Mouse (Mus musculus) kidney, postnatal 4 days (tissue): ENCODE measurements around the gene Pitpnm3.
A peak's percentile ranks its signal among the peaks of the same experiment; 100 is the strongest.

Experiments used
- DNase-seq, 2 experiments: peaks; one replicate each; pipeline ENCODE4 v3.0.0; 2021; ENCODE audit warnings: mixed read lengths in 2 of 2

Gene Pitpnm3

DNA sequence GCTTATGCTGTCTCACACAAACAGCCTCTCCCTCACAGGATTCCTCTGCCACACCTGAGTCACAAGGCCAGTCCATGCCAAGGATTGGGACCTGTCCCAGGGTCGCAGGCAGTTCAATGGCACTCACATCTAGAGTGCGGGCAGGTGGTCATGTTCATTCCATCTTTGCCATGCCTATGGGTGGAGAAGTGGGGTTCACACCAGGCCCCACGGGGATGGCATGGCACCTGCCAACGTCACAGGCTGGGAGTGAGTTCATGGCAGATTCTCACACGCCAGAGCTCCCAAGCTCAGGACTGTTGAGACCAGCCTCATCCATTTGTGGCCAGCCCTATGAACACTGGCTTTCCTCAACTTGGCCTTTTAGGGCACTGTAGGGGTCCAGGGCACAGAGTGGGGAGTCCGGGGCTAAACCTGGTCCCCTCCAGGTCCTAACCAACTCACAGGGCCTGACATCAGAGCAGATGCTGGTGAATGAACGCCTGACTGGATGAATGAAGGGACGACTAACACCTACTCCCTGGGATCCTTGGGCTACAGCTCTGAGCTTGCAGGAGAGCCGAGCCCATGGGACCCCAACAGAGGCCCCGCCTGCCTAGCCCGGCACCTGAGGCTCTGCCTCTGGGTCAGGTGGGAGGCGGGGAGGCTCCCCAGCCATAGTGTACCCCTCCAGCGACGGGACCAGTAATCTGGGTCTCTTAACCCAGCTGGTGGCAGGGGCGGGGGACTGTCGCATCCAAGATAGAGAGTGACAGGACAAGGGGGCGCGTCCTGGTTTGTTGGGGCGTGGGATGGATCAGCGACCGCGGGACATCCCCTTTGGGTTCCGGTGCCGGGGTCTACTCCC lies 819 bp downstream of the Pitpnm3 start:
- DNase-seq, result no peak

DNA sequence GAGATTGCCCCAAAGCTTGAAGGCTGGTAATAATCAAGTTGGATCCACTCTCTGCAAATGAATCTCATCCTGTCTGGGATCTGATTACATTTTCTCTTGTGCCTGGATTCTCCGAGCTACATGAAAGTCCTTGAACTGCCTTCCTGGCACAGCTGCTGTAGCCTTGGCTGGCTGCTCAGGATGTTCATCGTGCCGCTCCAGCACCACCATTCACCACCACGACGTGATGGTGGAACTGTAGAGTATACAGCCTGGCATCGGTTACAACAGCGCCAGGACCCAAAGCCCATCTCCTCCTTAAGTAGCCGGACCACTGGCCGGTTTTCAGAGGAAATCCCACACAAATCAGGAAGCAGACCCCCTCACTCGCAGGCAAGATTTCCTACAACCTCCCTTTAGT lies 2.5 kb downstream of the Pitpnm3 start:
- no peak for DNase-seq

DNA sequence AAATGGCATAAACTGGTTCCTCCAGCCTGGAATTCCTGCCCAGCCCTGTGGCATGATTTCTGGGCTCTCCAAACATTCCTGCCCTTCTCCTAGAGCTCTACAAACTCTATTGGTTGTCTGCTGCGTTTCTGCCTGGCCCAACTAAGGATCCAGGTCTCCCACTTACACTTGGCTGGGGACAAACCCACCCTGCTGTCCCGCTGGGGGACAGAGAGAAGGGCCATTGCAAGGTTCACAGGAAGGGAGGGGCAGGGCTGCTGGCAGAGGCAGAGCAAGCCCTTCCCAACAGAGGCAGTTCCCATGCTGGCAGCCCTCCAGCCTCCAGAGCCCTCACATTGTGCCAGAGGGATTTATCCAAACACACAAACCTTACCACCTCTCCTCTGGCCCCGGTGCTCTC lies 3.3 kb downstream of the Pitpnm3 start:
- DNase-seq, result peak; percentile 67 to 79

DNA sequence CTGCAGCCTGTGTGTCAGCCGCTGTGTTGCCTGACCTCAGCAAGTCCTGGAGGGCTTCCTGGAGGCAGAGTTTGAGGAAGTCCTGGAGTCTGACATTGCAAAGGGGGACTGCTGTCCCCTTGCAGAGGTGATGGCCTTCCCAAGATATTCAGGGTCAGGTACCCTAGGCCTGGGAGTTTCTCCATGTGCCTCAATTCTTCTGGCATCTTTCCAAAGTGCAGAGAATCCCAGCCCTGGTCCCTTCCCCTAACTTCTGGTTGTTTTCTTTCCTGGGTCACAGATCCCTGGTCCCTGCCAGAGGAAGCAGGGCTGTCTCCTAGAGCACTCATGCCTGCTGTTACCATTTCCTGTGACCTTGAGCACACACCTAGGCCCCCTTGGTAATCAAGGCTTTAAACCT lies 3.9 kb downstream of the Pitpnm3 start:
- no peak for DNase-seq

DNA sequence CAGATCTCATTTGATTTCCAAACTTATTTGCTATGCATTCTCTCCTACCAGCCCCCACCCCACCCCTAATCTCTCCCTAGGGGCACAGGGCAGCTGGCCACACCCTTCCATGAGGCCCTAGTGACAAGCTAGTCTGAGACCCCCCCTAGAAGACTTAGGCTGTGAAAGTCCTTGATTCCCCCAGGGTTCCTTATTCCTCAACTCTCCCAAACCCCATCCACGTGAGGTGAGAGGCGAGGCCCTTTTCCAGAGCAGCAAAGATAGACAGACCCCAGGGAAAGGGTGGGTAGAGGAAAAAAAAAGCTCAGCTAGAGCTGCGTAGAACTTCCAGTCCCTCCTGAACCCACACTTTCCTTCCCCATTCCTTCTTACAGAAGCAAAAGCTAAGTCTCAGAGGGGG lies 4.7 kb downstream of the Pitpnm3 start:
- no peak for DNase-seq

DNA sequence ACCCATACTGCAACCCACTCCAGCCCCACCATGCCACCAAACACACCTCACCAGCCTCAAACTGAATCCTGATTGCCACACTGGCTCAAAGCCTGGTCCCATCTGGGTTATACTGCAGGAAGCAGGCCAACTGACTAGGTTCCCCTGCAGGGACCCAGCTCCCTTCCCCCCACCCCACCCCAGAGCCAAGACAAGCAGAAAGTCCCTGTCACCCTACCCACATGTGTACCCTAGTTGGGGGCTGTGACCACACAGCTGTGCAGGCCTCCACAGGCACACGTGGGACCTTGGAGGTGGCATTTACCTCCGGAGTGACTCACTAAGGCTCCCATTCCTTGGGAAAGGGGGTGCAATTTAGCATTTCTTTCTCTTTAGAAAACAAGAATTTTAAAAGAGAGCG lies 5.1 kb downstream of the Pitpnm3 start:
- no peak for DNase-seq

DNA sequence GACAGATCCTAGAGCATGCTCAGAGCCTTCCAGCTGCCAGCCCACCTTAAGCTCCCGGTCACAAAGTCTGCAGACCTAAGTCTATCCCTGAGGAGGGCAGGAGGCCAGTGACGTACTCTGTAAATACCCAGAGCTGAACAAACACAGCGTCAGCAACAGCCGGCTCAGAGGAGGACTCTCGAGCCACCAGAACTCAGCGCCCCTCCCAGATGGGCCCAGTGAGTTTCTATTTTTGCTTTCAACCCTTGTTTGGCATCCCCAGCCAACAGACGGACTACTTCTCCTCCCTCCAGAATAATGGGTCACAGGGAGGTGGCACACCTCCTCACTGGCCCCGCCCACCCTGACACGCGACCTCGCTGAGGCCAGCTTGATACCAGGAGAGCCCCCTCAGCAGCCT lies 5.6 kb downstream of the Pitpnm3 start:
- DNase-seq, result peak; percentile 32 to 40

DNA sequence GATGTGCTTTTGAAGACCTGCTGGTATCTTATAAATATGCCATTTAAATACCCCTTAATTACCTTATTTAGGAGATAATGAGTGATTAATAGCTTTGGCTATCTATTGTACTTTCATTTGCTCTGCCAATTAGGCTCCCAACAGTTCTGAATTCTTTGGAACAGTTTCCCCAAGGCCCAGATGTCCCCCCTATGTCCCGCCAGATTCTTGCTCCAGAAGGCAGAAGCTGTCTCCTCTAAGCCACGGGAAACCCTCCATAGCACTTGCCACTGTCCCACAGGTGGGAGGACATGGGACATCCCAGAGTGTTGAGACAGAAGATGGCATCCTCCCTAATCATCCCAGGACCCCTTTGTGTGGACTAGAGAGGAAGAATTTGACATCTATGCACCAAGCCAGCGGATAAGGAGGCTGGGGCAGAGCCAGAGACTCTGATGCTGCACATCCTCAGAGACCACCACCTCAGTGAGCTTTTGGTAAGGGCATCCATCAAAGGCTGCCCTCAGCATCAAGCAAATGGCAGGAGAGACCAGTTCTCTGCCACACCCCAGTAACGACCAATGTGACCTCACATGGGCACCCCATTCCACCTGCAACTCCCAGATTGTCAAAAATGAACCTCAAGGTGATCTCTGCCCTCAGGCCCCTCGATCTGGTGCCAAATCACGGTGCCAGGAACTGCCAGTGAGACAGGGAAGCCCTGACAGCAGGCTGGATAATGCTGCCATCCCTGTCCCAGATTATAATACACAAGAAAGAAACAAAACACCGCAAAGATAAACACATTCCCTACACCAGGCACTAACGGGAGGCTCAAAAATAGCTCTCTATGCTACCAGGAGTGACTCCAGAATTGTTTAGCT lies 6.3 kb downstream of the Pitpnm3 start:
- DNase-seq, result no peak

DNA sequence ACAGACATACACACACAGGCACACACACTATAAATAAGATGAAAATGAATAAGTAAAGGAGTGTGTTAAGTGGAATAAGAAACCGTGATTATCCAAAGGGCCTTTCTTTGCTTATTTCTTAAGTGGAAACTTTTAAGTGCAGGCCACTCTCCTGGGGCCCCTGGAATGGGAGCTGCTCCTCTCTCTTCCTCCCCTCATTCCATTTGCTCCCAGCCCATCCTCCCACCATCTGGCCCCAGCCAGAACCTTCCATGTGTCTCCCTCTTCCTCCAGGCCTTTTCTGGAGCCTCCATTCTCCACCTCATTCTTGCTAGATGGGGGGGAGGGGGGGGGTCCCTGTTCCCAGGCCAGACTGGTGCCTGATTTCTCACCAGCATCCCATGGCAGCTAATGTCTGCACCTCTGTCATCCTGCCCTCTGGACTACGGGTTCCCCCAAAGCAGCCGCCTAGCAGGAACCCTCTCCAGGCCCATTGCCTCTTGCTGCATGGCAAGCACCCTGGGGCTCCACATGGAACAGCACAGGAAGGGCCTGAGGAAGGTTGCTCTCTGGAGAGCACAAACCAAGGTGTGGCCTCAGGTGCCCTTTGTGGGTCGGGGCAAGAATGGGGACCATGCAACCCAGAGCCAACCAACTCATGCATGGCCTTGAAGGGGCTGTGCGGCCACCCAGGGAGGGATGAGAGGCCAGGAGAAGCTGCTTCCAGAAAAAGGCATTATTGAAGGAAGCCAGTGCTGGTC lies 8.0 kb downstream of the Pitpnm3 start:
- no peak for DNase-seq

DNA sequence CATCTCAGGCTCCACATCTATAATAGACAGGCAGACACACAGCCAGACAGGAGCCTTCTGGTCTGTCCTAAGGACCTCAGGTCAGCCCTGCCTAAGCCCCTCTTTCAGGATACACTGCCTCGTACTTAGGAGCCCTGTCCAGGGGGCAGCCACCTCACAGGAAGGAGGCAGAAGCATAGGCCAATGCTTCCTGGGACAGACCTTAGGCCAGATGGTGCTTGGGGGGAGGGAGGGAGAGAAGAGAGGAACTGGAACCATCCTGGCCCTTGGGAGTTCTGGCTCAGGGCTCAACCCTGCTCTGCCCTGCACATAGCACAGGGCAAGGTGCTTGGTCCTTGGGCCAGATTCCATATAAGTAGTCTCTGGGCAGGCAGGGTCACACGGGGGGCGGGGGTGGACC lies 9.8 kb downstream of the Pitpnm3 start:
- DNase-seq, result no peak

DNA sequence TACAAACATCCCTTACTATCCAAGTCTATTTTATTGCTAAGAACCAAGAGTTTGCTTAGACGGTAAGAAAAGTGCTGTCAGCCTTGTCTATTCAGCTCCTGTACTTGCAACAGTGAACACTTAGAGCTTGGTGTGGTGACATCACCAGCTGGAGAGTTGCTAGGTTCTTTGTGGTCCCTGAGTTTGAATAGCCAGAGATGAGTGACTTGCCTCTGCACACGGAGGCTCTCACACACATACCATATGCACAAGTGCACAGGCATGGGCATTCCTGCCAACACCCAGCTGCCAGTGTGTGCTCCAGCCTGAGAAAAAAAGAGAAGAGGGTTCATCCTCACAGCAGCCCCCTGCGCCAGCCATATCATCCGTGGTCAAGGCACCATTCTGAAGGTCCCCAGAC lies 12.0 kb downstream of the Pitpnm3 start:
- no peak for DNase-seq

DNA sequence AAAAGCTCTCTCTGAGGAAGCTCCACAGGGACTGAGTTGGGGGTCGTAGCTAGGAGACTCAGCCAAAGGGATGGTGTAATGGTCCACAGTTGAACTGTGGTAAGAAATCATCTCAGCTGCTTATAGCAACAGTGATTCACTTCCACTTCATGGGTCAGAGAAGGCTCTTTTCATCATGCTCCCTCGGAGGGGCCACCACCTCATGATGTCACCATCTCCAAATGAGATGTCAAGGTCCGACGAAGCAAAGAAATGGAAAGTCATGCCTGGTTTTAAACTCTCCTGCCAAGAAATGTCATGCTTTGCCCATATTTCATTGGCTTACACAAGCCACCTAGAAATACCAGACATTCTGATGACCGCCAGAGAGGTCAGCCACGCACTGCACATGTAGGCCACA lies 15.2 kb downstream of the Pitpnm3 start:
- no peak for DNase-seq

DNA sequence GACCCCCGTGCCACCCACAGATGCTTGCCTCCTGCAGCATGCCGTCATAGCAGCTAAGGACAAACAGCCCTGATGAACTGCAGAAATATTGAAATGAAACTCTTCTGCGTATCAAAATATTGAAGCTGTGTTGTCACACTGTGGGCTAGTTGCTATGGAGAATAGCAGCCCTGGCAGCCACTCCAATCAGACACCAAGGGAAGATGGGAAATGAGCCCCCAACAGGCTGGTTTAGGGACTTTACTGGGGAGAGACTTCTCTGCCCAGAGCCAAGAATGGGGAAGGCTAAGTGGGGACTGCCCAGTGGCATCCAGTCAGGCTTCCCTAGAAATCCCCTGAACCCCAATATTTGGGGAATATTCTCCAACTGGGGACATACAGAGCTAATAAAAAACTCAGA lies 16.9 kb downstream of the Pitpnm3 start:
- DNase-seq, result no peak

DNA sequence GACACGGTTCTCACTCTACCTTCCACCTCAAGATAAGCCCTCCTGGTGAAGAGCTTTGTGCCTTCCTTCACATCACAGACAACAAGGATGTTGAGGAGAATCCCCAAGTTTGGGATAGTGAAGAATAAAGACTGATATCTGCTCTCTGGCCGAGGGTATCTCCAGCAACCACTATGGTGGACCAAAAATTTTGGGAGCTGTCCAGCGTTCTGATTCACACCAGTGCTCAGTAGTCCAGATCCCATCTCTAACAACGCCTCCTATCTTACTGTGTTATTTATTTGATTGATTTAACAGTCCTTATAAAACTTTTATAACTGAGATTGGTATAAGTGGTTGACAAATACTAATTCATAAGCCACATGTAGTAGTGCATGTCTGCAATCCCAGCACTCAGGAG lies 22.3 kb downstream of the Pitpnm3 start:
- DNase-seq, result peak; percentile 53

DNA sequence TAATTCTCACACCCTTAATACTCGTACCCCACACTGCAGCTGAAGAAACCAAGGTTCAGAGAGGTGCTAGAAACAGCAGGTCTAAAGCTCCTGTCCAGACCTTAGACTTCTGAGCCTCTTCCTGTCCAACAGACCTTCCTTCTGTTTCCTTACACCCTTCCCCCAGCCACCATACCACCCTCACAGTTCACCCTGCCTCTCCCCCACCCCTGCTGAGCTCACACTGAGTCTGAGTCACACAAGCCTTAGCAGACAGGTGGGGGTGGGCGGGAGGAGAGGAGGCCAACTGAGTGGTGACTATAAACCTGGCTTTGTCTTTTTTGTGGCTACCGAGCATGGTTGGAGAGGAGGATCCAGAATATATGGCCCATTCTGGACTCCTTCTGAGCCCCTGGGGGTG lies 24.9 kb downstream of the Pitpnm3 start:
- DNase-seq, result no peak

DNA sequence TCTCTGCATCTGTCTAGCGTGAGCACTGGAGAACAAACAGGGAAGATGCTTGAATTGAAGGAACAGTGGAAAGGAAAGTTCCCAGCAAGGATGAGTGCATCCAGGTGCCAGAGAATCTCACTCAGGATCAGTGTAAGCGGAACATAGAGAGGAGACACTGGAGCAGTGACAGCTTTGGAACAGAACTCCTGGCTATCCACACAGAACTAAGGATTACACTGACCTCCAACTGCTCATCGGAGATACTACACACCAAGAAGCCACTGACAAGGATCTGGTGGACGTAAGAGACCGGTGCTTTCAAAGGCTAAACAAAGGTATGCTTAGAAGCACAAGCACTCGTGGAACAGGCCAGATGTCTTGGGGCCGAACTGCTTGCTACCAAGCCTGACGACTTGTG lies 31.4 kb downstream of the Pitpnm3 start:
- DNase-seq, result no peak

DNA sequence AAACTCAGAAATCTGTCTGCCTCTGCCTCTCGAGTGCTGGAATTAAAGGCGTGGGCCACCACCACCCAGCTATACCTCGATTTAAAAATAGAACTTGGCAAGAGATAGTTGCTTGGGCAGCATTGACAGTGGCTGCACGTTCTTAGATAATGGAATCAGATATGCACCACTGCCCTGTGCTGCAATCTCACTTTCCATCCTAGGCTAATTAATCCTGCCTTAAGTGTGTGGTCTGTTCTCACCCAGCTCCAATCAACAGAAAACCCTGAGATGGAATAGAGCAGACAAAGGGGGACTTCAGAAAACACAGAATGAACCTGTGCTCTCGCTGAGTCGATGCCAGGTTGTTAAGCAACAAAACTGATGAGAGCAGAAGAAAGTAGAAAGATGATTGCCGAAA lies 32.0 kb downstream of the Pitpnm3 start:
- DNase-seq, result no peak

DNA sequence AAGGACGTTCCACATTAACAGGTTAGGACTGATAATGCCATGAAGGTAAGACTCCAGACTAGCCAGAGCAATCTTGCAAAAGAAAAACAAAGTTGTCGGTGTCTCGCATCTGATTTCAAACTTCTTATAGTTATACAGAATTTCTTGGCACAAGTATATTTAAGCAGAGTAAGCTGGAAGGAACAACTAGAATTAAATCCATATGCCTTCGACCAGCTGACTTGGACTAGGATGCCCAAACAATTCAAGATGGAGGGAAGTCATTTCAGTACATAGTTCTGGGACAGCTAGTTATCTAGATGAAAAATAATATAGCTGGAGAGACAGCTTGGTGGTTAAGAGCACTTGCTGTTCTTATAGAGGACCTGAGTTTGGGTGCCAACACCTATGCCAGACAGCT lies 34.6 kb downstream of the Pitpnm3 start:
- no peak for DNase-seq

DNA sequence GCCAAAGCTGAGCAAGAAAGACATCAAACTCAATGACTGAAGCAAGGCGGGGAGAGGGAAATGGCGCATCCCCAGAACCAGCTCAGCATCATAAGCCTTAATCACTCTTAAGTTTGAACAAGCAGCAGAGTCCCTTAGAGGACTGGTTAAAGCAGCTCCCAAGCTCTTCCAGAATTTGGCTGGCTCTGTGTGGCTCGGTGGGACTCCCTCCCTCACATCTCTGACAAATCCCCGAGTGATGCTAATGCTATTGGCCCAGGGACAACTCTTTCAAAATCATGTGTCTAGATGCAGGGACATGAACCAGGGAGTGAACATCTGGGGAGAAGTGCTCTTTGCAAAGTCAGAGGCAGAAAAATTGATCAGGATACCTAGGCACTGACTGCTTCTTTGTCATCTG lies 36.4 kb downstream of the Pitpnm3 start:
- DNase-seq, result no peak

DNA sequence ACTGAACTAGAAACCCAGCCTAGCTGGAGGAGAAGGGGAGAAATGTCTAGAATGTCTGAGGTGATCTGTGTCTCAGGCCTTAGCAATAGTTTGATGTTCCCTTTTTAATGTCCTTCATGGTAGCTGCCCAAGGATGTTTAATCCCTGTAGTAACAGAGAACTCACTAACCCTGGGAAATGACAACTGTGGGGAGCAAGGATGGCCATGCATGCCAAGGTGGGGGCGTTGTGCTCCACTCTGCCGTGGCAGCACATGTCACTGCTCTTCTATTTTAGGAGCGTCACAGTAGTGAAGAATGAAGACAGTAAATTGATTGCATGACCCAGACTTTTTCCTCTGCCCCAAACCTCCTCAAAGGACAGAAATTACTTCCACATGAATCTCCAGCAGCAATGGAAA lies 37.6 kb downstream of the Pitpnm3 start:
- DNase-seq, result no peak

DNA sequence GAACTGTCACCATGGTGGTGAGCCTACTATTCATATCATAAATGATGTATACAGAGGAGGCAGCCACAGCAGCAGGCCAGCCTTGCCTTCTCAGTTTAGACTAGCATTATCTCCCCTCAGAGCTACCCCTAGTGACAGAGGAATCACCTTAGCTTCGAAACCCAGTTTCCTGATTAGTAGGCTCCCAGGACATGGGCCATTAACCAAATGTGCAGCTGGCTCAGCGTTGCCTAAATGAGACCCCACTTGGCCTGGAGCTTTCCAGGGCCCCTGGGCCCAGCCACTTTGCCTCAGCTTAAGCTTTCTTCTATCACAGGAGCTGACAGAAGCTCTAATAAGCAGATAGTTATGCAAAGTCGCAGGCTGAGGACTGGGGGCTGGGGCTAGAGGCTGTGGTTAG lies 39.6 kb downstream of the Pitpnm3 start:
- DNase-seq, result no peak

DNA sequence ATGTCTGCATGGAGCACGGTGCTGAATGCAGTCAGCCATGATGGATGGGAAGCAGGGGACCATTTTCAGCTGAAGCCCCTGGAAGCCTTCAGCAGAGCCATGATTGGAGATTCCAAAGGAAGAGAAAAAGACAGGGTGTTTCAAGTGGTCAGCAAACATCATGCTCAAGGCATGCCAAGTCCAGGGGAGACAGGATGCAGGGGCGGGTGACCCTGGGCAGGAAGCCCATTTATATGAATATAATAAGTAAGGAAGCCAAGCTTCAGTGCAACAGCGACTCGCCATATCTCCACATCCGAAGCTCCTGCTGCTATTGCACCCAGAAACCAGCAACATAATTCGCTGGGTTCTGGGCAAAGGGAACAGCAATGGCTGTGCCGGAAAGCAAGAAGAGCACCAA lies 41.1 kb downstream of the Pitpnm3 start:
- DNase-seq, result peak; percentile 58 to 67

DNA sequence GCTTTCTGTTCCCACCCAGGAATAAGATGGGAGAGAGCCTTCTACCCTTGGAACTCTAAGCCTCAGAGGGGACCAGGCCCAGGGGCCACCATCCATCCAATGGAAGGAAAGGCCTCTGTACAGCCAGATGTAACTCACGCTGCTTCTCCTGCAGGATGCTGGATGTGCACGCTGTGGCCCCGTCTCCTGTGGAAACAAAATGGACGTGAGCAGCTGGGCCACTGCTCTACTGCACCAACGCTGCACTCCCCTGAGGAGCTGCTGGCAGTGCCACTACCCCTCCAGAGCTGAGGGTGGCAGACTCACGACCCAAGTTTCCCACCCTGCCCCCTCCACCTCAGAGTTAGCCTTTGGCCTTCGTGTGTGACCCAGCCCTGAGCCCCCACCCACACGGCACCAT lies 43.2 kb downstream of the Pitpnm3 start:
- no peak for DNase-seq
